Mouse (Mus musculus) kidney, adult 9 months (tissue): ENCODE results near the gene 2310046K23Rik.
"Not testable (repeated sequence)": the region's sequence is repeated elsewhere in the genome, so short reads cannot be mapped to it uniquely, and the experiment has no call there.

Experiments
- DNase-seq: peaks from one replicate; pipeline ENCODE4 v3.0.0; 2022

2310046K23Rik gene

DNA sequence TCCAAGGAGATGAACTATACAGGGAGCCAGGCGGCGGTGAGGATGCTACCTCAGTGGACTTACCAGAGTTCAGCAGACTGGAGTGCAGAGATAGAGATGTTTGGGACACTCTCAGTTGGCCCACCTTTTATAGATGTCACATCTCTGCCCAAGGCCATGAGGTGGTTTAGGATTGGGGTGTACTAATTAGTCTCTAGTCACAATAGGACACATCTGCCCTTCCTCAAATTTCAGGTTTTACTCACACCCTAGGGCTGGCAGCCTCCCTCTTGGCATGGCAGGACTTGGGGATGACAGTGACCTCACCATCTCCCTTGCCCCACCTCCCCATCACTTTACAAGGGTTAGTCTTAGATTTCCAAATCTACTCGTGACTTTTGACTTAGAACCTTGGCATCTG is at the start of gene 2310046K23Rik:
TSS of gene 2310046K23Rik (minus strand) at position 101 of the 400 bp plus-strand sequence.
- no peak for DNase-seq

DNA sequence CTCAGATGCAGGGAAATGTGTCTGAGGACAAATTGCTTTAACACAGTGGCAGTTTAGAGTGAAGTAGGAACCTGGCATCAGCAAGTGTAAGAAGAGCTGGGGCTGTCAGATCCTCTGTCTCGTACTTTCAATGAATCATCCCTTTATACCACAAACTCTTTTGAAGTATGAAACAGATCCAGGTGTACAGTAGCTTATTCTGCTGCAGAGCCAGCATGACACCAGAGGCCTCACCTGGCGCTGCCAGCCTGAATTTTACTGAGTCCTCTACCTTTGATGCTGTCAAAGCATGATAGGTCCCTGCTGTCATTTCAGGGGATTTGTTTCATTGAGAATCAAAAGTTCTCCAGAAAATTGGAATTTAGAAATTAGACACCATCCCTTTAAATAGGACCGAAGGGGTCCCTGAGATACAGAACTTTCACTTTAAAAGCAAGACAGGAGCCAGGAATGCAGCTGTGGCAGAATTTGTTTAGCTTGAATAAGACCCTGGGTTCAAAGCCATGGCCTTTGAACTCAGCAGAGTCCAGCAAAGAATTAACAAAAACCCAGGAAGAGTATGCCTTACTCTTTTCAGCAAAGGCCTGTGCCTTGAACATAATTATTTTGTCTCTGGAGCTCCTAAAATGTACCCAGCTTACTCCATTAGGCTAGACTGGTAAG is 49.0 kb upstream of the 2310046K23Rik start:
- no peak for DNase-seq

DNA sequence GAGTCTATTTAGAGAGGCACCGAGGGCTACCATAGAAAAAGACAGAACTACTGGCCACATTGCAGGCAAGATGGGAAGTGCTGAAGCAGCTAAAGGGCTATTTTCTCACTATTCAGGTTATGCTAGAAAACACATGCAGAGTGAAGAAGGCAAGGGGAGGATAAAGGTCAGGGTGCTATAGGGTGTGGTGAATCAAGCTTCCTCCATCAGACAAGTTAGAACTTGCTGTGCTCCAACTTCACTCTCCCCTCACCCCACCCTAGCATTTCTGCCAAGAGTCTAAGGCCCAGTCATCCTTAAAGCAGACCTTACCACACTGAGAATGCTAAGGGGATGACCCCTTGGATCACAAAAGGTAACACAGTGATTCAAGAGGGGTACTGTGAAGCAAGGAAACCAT is 45.2 kb upstream of the 2310046K23Rik start:
- no peak for DNase-seq

DNA sequence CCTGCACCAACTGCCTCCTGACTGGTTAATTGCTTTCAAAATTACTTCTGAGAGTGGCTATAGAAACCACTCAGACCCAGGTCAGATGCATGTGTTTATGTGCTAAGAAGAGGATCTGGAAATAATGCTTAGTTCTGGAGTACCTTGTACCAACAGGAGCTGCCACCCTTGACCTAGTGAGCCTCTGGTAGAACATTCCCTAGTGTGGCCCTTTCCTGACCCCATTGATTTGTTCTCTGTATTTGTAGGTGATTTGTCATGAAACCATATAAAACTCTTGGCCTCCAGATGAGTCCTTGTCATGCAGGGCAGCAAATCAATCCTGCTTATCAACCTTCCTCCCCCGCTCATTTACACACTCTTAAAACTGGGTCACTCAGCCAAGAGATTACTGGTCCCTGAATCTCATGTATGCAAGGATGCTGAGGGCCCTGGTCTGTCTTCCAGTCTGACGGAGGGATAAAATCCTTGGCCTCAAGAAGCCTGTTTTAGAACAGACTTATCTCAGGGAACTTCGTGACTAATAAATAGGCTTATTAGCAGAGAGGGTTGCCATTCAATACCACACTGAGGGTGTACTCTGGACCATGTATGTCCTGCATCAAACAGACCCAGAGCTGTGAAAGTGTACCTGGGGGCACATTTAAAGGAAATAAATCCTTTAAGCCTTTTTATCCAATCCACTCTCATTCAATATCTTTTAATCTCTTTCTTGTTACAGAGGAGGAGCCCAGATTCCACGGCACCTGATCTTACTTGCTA is 44.5 kb upstream of the 2310046K23Rik start:
- DNase-seq = no peak

DNA sequence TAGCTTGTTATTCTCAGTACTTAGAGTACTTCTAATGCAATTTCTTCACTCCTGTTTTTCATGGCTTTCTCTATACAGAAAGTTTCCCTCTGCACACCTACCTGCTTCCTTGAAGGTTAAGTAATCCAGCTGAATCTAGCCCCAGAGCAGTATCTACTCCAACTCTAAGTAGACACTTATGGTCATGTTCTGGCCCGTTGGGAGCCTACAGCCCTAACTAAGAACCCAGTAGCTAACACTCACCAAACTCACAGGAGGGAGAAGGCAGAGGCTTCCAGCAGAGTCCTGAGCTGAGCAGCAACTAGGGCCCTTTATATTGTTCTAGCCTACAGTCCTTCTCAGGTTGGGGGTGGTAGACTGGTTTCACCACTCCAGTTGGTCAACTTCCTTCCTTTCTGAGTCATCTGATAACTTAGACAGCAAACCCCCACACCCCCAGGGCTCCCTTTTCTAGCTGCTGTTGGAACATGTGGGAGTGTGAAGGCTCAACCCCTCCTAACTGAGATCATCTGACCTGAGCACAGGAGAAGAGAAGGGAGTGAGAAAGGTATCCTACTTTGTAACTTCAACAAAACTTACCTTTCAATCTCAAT is 39.2 kb upstream of the 2310046K23Rik start, which contains the start of gene Ivl:
TSS of gene Ivl (minus strand) at position 287 of the 593 bp plus-strand sequence.
- DNase-seq = no peak

DNA sequence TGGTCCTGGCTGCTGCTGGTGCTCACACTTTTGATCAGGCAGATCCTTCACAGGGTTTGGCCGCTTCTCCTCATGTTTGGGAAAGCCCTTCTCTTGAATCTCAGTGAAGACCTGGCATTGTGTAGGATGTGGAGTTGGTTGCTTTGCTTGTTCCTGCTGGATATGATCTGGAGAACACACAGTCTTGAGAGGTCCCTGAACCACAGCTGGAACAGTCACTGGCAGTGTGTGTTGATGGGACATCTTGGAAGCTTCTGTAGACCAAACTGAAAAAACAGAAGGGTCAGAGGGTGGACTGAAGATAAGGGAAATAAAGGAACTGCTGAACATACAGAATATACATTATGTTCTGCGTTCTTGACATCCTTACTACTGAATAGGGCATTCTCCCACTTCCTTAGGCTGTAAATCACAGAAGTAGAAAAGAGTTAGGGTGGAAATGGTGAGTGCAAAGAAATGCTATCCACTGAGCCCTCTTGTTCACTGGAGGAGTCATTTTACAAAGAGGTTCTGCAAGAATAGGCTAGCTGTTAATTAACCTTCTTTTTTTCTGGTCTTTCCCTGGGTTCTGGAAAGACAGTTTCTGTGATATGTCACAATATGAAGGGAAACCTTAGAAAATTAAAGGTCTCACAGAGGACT is 38.3 kb upstream of the 2310046K23Rik start:
- no peak for DNase-seq

DNA sequence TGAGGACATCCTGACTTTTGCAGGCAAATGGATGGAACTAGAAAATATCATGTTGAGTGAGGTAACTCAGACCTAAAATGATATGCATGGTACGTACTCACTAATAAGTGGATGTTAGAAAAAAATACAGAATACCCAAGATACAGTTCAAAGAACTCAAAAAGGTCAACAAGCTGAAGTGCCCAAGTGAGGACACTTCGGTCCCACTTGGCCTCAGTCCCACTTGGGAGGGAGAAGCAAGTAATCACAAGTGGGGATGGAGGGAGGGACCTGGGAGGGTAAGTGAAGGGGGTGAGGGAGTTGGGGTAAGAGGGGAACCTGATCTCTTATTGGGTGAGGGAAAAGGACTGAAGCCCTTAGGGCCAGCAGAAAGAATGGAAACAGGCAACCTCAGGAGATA is 34.4 kb upstream of the 2310046K23Rik start:
- no peak for DNase-seq

DNA sequence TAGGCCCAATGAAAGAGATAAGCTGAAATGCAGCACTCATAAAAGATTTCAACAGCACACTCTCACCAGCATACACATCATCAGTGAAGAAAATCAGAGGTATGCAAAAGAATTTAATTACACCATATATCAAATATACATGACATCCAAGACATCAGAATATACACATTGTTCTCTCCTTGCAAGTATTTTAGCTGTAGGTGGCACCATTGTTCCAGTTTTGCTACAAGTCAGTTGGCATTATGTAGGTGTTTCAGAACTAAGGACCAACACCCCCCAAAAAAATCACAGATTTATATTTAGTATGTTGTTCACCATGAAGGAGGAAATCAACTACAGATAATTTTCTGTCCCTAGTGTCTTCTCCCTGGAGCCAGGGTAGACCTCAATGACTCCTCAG is 31.1 kb upstream of the 2310046K23Rik start:
- DNase-seq = peak; percentile 37

DNA sequence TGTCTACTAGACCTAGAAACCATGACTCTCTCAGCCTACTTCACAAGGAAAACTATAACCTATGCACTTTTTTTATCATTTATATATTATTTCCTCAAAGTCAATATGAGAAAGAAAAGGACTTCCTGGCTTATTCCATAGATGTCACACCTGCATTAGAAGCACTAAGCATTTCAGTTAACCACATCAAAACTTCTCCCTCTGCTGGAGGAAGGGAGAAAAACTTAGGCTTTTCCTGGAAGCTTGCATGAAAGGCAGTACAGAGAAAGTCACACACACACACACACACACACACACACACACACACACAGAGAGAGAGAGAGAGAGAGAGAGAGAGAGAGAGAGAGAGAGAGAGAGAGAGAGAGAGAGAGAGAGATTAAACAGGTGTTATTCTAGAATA is 22.0 kb downstream of the 2310046K23Rik start:
- peak; percentile 42 for DNase-seq

DNA sequence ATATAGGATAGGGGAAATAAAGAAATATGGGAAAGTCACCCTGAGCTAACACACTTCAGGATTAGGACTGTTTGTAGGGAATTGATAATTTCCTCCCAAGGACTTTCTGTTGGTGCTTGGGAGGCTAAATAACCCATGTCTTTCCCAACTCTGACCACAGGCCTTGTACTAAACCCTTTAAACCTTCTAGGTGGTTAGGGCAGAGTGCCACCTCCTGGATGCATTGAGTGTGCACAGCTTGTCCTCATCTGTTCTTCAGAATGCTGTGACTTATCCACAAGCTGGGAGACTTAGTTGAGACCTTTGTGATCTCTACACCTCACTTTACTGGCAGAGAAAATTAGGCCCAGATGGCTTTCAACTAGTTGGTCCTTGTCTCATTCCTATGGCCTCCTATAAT is 23.5 kb downstream of the 2310046K23Rik start:
- peak; percentile 37 for DNase-seq

DNA sequence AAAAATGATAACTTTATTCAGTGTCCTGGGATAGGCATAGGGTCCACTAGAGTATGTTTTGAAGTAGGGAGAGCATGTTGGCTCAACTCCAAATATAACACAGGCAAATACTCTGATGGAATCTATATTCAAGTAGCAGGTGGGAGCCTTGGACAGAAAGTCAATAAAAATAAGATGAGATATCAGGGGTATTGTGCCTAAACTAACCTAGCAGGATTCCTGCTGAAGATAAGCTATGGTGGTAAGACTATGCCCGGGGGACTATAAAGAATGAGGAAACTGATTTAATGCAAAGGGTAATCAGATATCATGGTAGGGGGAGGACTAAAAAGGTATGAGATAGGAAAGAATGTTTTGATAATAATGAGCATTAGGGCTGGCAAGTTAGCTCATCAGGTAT is 26.1 kb downstream of the 2310046K23Rik start:
- no peak for DNase-seq

DNA sequence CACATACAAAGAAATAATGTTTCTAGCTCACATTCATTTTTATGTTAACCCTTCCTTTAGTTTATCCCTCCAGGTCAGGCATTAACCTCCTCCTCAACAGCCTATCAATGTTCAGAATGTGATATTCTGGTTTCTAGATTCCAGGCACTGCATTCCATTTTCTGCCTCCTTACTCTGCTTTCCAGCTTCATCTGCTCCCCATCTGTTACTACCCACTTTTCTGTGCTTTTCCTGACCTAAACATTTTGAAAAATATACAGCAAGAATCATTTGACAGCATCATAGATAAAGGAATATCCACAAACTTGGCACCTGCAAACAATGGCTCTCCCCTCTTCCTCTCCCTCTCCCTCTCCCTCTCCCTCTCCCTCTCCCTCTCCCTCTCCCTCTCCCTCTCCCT is 30.8 kb downstream of the 2310046K23Rik start:
- no peak for DNase-seq

DNA sequence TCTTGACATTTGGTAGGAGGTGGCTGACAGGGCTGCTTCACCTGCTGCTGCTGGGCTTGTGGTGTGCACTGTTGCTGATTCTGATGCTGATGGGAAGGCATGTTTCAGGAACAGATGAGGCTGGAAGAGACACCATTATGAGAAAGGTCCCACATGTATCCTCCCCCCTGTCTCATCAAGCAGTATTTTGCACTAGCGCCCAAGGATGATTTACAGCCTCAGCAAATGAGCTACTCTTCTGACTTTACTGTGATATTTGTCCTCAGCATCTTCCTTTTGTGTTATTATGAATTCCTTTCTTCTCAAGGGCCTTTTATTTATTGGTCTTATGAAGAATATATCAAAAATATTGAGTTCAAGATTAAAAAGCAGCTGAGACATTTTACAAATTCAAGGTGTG is 33.9 kb downstream of the 2310046K23Rik start, which contains the start of gene Sprr4:
TSS of gene Sprr4 (minus strand) at position 101 of the 400 bp plus-strand sequence.
- DNase-seq = no peak

DNA sequence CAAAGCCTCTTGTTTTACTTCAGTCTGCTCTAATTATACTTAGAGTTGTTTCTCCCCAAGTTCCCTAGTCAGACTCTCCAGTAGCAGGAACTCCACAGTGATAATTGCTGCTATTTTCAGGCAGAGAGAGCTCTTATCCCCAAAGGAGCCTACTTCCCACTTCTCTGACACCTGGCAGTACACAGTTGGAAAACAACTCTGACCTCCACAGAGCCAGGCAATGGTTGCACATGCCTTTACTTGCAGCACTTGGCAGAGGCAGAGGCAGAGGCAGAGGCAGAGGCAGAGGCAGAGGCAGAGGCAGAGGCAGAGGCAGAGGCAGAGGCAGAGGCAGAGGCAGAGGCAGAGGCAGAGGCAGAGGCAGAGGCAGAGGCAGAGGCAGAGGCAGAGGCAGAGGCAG is 44.0 kb downstream of the 2310046K23Rik start:
- DNase-seq = not testable (repeated sequence)

DNA sequence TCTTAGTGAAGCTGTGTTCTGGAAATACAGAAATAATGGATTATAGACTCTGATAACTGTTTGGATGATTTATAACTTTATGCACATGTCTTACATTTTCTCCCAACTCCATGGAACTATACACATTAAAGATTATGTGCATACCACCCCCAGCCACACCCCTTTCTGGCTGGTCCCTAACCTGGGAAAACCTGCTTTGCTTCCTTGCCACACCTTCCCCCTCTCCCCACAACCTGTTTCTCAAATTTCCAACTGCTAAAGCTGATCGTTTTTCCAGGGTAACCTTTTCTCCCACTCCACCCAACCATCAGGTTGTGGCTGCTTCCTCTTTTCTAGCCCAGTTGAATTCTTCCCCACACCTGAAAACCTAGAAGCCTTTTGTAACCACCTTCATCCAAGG is 48.0 kb downstream of the 2310046K23Rik start:
- no peak for DNase-seq

DNA sequence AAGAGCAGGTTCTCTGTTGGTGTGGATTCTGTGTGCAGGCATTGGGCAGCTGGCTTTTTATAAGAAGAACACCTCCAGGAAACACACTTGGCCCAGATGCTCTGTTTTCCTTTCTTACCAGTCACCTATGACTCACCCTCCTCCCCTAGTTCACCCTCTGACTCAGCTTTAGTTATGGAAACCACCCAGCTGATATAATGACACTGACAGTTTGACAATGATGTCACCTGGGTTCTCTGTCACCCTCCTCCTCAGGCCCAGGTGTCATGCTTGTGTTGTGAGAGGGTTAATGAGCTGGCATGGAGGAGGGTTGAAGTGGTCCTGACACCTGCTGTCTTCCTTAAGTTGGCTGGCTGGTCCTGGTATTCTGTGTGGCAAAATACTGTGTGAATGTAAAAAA is 48.4 kb downstream of the 2310046K23Rik start, which contains the start of gene Sprr1a:
TSS of gene Sprr1a (minus strand) at position 33 of the 400 bp plus-strand sequence.
- no peak for DNase-seq
